Mouse (Mus musculus) urinary bladder, postnatal 25 days (tissue): ENCODE data around the gene Prp2.
"Not testable (repeated sequence)": the region's sequence is repeated elsewhere in the genome, so short reads cannot be mapped to it uniquely, and the experiment has no call there.

ENCODE experiments used
- DNase-seq: peaks from one replicate; pipeline ENCODE4 v3.0.0; 2022; ENCODE audit warnings: low spot score

Gene Prp2

GRCm38 (mm10) chr6:132595613-132596012 is at the start of gene Prp2:
Gene Prp2 (plus strand): TSS chr6:132595913.
- not testable (repeated sequence) for DNase-seq

GRCm38 (mm10) chr6:132569509-132569908 is 26.2 kb upstream of the Prp2 start, which contains the start of gene Prh1:
Gene Prh1 (plus strand): TSS chr6:132569809.
- DNase-seq = not testable (repeated sequence)

GRCm38 (mm10) chr6:132649399-132649798 is 53.7 kb downstream of the Prp2 start:
- no peak for DNase-seq
